Mouse (Mus musculus): ENCODE measurements around the gene Map3k15.

The Map3k15 gene

DNA sequence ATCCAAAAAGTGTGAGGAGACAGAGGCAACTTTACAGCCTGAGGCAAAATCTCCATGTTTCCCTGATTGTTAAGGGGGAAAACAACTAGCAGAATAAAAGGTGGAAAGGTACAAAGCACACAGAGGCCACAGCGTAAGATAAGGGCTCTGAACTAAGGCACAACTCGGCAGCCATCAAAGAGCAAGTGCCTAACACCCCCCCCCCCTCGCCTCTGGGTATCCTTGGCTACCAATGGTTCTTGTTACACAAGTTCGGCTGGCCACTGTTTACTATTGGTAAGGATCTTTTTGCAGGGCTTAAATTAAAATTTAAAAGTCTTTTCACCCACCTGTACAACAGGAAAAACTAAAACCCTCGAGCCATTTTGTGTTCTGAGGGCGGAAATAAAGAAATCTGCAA lies 147.5 kb downstream of the Map3k15 start:
- DNase-seq (ENCODE audit: low spot score): no peak

DNA sequence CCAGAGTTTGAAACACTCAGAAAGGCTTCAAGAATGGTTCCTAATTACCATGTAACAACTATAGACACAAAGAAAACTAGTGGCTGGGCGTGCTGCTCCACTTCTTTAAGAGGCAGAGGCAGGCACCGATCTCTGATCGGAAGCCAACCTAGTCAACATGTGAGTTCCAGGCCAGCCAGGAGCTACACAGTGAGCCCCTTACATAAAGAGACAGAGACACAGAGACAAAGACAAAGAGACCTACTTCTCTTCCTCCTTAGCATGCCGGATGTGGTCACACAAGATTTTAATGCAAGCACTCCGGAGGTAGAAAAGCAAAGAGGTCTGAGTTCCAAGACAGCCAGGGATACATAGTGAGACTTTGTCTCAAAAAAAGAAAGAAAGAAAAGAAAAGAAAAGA lies 147.9 kb downstream of the Map3k15 start:
- no peak for DNase-seq (ENCODE audit: low spot score)

DNA sequence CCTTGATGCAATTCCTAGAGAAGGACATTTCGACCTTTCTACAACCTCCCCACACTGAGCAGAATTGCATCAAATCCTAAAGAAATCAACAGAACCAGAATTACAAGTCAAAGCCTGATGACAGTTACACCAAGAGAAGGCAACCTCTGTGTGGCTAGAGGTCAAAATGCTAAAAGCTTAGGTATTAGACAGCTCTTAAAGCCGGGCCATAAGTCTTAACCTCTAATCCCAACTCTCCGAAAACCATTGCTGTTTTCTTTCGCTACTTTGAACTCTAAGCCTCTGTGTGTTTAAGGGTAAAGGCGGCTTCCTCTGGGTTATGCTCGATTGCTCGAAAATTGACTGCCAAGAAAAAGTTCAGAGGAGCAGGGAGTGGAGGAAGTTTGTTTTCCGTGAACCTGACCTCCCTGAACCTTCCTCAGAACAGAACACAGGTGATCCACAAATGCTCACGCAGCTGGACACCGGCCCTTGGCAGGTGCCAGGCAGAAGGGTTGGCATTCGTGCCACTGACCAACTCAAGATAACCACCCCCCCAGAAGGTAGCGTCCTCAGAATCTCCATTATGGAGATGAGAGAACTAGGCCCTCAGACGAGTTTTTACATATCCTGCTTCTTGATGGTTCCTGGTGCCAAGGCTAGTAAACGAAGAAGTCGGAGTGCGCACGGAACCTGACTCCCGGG lies 149.1 kb downstream of the Map3k15 start:
- DNase-seq (ENCODE audit: low spot score): no peak

DNA sequence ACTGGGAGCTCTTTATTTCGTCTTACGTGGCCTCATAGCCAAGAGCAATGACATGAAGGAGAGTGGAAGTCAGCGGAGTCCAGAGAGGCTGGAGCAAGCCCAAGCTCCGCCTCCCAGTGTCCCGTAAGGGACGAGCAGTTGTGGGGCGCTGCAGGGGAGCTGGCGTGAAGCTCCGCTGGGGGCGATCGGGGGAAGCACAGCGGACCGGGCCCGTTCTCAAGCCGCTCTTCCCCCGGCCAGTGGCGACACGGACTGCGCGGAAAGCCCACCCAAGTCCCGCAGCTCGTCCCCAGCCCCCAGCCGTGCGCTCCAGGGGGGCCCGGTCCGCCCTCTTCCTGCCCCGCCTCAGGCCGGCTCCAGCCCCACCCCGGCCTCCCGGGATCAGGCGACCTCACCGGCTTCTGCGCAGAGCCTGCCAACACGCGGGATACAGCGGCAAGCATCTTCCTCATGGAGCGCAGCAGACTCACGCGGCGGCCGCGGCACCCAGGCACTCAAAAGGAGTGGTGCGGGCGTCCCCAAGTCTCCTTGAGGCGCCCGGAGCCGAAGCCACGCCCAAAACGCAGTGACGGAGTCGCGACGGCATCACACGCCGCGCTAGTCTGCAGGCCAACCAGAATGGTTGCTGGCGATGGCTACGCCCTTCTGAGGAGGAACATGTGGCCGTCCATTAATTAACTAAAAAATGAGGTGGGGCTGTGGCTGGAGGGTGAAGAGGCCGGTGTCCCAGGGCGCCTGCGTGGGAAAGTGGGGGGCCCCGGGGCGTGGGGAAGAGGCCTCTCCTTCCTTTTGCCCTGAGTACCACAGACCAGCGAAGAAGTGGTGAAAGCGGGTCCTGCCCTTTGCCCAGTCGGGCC lies 149.9 kb downstream of the Map3k15 start, which contains the start of gene Pdha1:
Gene Pdha1, minus strand, starts transcription at position 553 of the 857 bp plus-strand sequence.
- peak; percentile 85 for DNase-seq (ENCODE audit: low spot score)

DNA sequence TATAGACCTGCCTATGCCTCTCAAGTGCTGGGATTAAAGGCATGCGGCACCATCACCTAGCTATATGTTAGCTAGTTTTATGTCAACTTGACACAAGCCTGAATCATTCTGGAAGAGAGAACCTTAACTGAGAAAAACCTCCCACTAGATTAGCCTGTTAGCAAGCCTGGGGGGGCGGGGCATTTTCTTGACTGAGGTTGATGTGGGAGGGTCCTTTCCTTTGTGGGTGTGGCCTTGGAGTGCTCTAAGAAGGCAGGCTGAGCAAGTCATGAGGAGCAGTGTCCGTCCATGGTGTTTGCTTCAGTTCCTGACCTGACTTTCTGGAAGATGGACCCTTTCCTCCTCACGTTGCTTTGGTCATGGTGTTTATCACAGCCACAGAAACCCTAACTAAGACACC lies 158.6 kb downstream of the Map3k15 start:
- DNase-seq (ENCODE audit: low spot score): no peak

DNA sequence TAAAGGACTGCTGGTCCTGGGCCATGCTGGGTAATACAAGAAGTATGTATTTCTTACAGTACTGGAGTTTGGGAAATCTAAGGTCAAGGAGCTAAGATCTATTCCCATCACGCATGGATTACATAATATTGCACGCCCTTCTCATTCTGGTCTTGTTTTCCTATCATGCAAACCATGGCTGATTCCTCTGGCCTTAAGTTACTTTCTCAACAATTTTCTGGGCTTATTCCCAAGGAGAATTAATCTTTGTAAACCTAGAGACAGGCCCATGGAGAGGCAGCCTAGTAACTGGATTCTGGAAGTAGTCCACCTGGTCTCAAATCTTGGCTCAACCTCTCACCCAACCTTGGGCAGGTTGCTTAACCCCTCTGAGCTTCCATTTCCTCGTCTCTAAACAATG lies 159.2 kb downstream of the Map3k15 start:
- no peak for DNase-seq (ENCODE audit: low spot score)

DNA sequence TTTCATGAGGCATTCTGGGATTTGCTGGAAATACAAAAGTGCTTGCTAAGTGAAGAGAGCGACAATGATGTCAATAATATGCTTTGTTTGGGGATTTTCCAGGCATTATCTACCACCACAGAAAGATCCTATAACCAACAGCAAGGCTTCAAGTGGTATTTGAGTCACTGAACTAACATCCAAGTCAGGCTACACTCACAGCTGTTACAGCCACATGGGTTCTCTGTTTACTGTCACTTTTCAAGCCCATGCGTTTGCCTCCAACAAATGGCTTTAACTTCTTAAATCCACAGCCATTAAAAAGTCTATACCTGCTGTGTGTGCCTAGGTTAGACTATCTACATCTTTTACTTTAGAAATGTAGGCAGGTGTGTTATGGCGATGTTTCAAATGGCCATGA lies 160.6 kb downstream of the Map3k15 start:
- DNase-seq (ENCODE audit: low spot score): no peak

DNA sequence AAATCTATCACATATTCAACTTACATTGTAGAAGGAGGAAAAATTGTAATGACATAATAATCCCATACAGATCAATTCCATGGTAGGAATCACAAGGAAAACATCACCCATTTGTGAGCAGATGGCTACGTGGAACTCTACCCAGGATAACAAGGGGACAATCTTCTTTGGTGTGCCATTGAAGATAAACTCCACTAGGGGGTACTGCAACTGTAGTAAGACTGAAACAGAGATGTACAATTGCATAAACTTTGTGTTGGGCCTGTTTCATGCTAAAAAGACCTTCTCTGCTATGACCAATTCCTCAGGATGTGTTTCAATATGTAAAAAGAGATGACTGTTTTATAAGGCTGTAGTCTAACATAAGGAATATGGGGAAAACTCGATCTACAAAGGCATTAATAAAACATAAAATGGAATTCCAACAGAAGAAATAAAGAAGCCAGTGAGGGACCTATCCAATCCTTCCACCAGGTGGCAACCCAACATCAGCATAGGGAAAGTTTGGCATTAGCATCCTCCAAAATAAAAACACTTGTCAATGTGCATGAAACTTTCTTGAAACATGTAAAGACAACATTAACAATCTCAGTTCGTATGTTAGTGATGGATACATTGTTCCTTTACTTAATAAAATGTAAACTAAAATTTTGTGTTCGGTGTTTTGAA lies 165.0 kb downstream of the Map3k15 start:
- DNase-seq (ENCODE audit: low spot score): peak; percentile 38

DNA sequence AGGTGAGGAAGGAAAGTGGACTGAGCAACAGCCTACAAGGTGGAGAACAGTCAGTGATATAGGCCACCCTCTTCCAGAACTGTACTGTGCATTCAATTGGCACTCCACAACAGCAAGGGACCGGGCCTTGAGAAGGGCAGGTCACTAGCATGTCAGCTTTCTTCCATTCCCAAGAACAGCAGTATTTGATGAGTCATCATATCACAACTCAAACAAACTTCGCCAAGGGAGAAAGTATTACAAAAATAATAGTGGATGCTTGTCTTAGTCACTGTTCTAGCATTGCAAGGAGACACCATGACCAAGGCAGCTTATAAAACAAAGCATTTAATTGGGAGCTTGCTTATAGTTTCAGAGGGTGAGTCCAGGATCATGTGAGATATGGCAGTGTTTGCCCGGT lies 176.0 kb downstream of the Map3k15 start:
- no peak for DNase-seq (ENCODE audit: low spot score)

DNA sequence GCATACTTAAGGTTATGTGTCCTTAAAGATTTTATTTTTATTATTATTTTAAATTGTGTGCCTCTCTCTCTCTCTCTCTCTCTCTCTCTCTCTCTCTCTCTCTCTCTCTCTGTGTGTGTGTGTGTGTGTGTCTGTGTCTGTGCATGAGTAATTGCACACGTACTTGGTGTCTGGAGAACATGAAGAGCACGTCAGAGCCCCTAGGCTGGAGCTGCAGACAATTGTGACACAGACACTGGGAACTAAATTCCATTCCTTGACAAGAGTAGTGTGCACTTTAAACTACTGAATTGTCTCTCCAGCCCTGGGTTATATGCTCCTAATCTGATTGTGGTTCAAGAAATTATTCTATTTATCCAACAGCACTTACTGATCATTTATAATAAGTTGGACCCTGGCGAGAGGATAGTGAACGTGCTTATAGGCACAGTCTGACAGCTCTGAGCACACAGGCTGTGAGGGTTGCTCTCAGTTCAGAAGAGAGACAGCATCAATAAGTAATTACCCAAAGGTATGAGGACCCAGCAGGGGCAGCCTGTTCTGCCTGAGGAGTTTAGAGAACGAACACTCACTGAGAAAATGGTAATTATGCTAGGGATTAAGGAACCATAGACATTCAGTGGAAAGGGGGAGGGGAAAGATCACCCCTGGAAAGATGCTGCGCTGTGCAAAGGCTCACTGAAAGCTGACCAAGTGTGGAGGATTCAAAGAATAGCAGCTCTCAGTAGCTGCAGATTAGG lies 178.2 kb downstream of the Map3k15 start:
- DNase-seq (ENCODE audit: low spot score): no peak

DNA sequence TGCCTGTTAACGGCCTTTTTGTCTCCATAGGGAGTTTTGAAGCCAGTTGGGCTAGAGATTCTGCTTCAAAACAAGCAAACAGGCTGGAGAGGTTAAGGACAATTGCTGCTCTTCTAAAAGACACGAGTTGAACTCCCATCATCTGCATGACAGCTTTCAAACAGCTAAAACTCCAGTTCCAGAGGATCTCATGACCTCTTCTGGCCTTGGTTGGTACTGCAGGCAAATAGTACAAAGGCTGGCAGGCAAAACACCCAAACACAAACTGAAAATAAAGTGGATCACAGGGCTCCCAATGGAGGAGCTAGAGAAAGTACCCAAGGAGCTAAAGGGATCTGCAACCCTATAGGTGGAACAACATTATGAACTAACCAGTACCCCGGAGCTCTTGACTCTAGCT lies 181.9 kb downstream of the Map3k15 start:
- peak; percentile 68 for DNase-seq (ENCODE audit: low spot score)

Measured in testis, postnatal 10 days (tissue).